Mouse (Mus musculus) cerebellum, adult 2 months (tissue): ENCODE data around the gene Plcb2. TPM values are rescaled to one million over a fixed set of nuclear protein-coding genes. Genes with fewer than 3 reads are reported as not detected.

ENCODE experiments used
- DNase-seq, 2 experiments: peaks; one replicate each; pipeline ENCODE4 v3.0.0; 2021
- H3K27ac ChIP-seq: fragments of 200-500 bp; 2 replicates; pipeline ENCODE4 v1.5.1; 2012; ENCODE audit warnings: low read length, control low read depth, inconsistent platforms; ENCODE audit not compliant: insufficient read depth
- H3K27me3 ChIP-seq: fragments of 200-500 bp; 2 replicates; pipeline ENCODE4 v1.6.1; 2012; ENCODE audit warnings: inconsistent platforms, mild to moderate bottlenecking, low read length, moderate library complexity; ENCODE audit not compliant: control insufficient read depth, insufficient read depth
- H3K4me1 ChIP-seq: fragments of 200-500 bp; 2 replicates; pipeline ENCODE4 v1.6.1; 2011; ENCODE audit warnings: low read length; ENCODE audit not compliant: control insufficient read depth, insufficient read depth
- H3K4me3 ChIP-seq: fragments of 200-500 bp; replicated peaks from 2 replicates; pipeline ENCODE3; 2011; ENCODE audit warnings: mild to moderate bottlenecking, low read depth, low read length, control low read depth; ENCODE audit not compliant: insufficient read depth
- CTCF ChIP-seq: fragments of 200-500 bp; IDR thresholded peaks from 2 replicates; pipeline ENCODE4 v1.5.1; 2011; ENCODE audit warnings: low read depth, mild to moderate bottlenecking, control low read depth, low read length, moderate library complexity, borderline replicate concordance; ENCODE audit not compliant: insufficient read depth
- POLR2A ChIP-seq: fragments of 200-500 bp; IDR thresholded peaks from 2 replicates; pipeline ENCODE4 v1.6.1; 2011; ENCODE audit warnings: low read length, control low read depth, borderline replicate concordance; ENCODE audit not compliant: insufficient read depth
- WGBS: fragments of 180-500 bp; shearing (Covaris S2); methylation state at CpG from one replicate; pipeline ENCODE4 v1.1.7; 2018; 5-methylcytosine and 5-hydroxymethylcytosine counted together
- polyA plus RNA-seq: library from polyadenylated mRNA; depleted of rRNA; stranded (reverse); fragments of >200 nt; gene quantifications from 2 replicates; pipeline ENCODE4 v1.2.3, GENCODE M21; 2012

Plcb2 gene
- polyA plus RNA-seq, 1 experiment = 0.97 TPM

GRCm38 (mm10) chr2:118671728-118672127 is 56.5 kb downstream of the Plcb2 start:
- 71% methylated on average over 1 of the region's 1 CpGs for WGBS
- Histone ChIP-seq H3K27me3 (no peaks in the 10 kb centered on the region), H3K27ac (no peak overlapping the region), H3K4me1 (no peaks in the 10 kb centered on the region), H3K4me3 (no peak overlapping the region)
- DNase-seq = no peak
- no peak for TF ChIP-seq POLR2A

- no peaks in the 10 kb centered on the region for H3K27me3 ChIP-seq
- WGBS = 8% methylated on average over 2 of the region's 2 CpGs
- TF ChIP-seq CTCF (no peak), POLR2A (no peak)
Measured at GRCm38 (mm10) chr2:118669785-118670184, 58.5 kb downstream of the Plcb2 start.

DNA sequence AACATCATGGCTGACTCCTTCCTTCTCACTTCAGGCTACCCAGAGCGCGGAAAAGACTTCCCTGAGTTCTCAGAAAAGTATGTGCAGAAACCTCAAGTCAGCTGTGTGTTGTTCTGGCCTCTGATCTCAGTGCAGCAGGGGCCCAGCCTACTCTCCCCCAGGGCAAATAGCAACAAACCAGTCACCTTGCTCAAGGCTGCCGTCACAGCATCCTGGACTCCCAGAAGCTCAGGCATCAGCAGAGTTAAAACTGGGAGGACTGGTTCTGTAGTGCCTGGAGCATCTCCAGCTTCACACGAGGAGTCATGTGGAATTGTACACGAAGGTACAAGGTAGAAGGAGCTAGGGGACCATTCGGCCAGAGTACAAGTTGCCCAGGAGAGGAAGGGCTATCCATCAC is 59.0 kb downstream of the Plcb2 start:
- no peak overlapping the region for H3K4me3 ChIP-seq
- H3K27ac ChIP-seq = no peak overlapping the region
- H3K27me3 ChIP-seq = no peaks in the 10 kb centered on the region
- H3K4me1 ChIP-seq = no peaks in the 10 kb centered on the region
- 63% methylated on average over 6 of the region's 6 CpGs for WGBS
- DNase-seq = no peak
- no peak for TF ChIP-seq CTCF
- no peak for TF ChIP-seq POLR2A

More at GRCm38 (mm10) chr2:118669785-118670184, 58.5 kb downstream of the Plcb2 start:
- H3K27ac ChIP-seq = no peak overlapping the region
- H3K4me1 ChIP-seq = no peaks in the 10 kb centered on the region
- no peak for DNase-seq
- H3K4me3 ChIP-seq = no peak overlapping the region

- H3K4me3 ChIP-seq = no peak overlapping the region
- 89% methylated on average over 5 of the region's 5 CpGs for WGBS
- TF ChIP-seq POLR2A = no peak
- no peaks in the 10 kb centered on the region for H3K27me3 ChIP-seq
- no peak overlapping the region for H3K27ac ChIP-seq
- no peak for DNase-seq
- H3K4me1 ChIP-seq = peaks cover 4% of the 10 kb centered on the region; the same call in 1 of the 2 replicates
Measured at GRCm38 (mm10) chr2:118667181-118667580, 61.1 kb downstream of the Plcb2 start.

GRCm38 (mm10) chr2:118665616-118666015 is 62.6 kb downstream of the Plcb2 start:
- 98% methylated on average over 4 of the region's 4 CpGs for WGBS
- H3K27me3 ChIP-seq = no peaks in the 10 kb centered on the region
- H3K4me3 ChIP-seq = no peak overlapping the region
- no peak overlapping the region for H3K27ac ChIP-seq
- H3K4me1 ChIP-seq = peaks cover 4% of the 10 kb centered on the region; the same call in 1 of the 2 replicates
- no peak for TF ChIP-seq CTCF
- TF ChIP-seq POLR2A = no peak
- no peak for DNase-seq

- Histone ChIP-seq H3K27ac (no peak overlapping the region), H3K4me1 (peaks cover 4% of the 10 kb centered on the region; the same call in 1 of the 2 replicates), H3K4me3 (no peak overlapping the region), H3K27me3 (no peaks in the 10 kb centered on the region)
- DNase-seq = no peak
- no peak for TF ChIP-seq POLR2A
- TF ChIP-seq CTCF = no peak
- whole genome bisulfite sequencing = 91% methylated on average over 3 of the region's 3 CpGs
Measured at GRCm38 (mm10) chr2:118664975-118665516, 63.2 kb downstream of the Plcb2 start.

GRCm38 (mm10) chr2:118663804-118664766 is 64.2 kb downstream of the Plcb2 start:
- Histone ChIP-seq H3K4me1 (peaks cover 4% of the 10 kb centered on the region; the same call in 1 of the 2 replicates), H3K4me3 (peak overlapping the region; percentile 44), H3K27me3 (no peaks in the 10 kb centered on the region), H3K27ac (no peak overlapping the region)
- WGBS = 51% methylated on average over 19 of the region's 19 CpGs
- no peak for TF ChIP-seq CTCF
- TF ChIP-seq POLR2A = no peak
- DNase-seq = peak; percentile 16 to 28
